Mouse (Mus musculus) E14TG2a.4 (cell line): ENCODE measurements around the gene Clec11a.

Experiments
- CTCF ChIP-seq: conservative IDR thresholded peaks from 2 replicates; pipeline ENCODE4 v1.5.1; 2014; ENCODE audit warnings: low read length
- NANOG ChIP-seq: IDR thresholded peaks from 2 replicates; pipeline ENCODE4 v1.6.1; 2014; ENCODE audit warnings: borderline replicate concordance, low read length, mixed read lengths

DNA sequence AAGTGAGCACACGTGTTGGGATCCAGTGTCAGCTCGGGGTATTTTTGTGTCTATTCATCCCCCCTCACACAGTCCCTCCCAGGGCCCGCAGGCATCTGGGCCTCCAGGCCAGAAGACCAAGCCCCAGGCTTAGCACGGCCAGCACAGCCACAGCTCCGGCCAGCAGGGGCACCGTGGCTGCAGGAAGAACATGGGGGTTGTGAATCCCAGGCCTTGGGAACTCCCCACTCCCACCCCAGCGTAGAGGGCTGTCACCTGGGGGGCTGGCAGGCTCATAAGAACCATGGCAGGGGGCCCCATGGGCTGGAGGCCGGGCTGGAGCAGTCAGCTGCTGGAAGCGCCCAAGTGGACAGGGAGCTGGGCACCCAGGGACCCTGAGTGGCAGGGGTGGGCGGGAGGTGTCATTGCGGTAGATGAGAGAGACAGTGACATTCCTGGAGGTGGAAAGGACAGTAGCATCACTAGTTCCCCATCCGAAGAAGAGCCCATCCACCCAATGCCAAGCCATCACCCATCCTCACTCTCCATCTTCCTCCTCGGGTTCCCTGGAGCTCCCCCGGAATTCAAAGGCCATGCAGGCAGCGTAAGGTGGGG is 53.6 kb downstream of the Clec11a start:
- TF ChIP-seq CTCF (no peak), NANOG (no peak)
